Mouse (Mus musculus): ENCODE data around the gene Cox17. TPM values are rescaled to one million over a fixed set of nuclear protein-coding genes. Genes with fewer than 3 reads are reported as not detected.

Cox17 gene
- 224 and 350 TPM in 2 replicates for polyA plus RNA-seq (2015; fragmentation: Nextera tagmentation; extraction: Ambion mirVana)

GRCm38 (mm10) chr16:38346529-38347325, at the start of gene Cox17, which contains the start of gene Gm21987:
Gene Cox17, plus strand, starts transcription at chr16:38346991.
Gene Gm21987, plus strand, starts transcription at chr16:38347040.
- no peaks in the 10 kb centered on the region for H3K9me3 ChIP-seq (replicated peaks)
- peaks cover 44% of the 10 kb centered on the region for H3K4me1 ChIP-seq (replicated peaks)
- H3K4me3 ChIP-seq = peak within 1 kb of the TSS; percentile 85
- peak; percentile 85 for ATAC-seq (replicated peaks; ENCODE audit: insufficient number of reproducible peaks, insufficient read depth, low FRiP score, low read depth)
- H3K27me3 ChIP-seq = no peaks in the 10 kb centered on the region
- peaks cover 5% of the 10 kb centered on the region for H3K36me3 ChIP-seq
- peak within 1 kb of the TSS; percentile 97 for H3K27ac ChIP-seq
- WGBS = 2% methylated on average over 35 of the region's 35 CpGs
- H3K4me2 ChIP-seq = peak within 1 kb of the TSS; percentile 63
- peak within 1 kb of the TSS; percentile 91 for H3K9ac ChIP-seq

GRCm38 (mm10) chr16:38298410-38298809, 48.4 kb upstream of the Cox17 start:
- no peaks in the 10 kb centered on the region for H3K36me3 ChIP-seq
- H3K9me3 ChIP-seq (replicated peaks) = no peaks in the 10 kb centered on the region
- H3K4me1 ChIP-seq (replicated peaks) = peaks cover 2% of the 10 kb centered on the region; the same call in 1 of the 2 replicates
- H3K9ac ChIP-seq = no peak overlapping the region
- H3K27ac ChIP-seq = no peak overlapping the region
- H3K4me3 ChIP-seq = no peak overlapping the region
- H3K4me2 ChIP-seq = no peak overlapping the region
- H3K27me3 ChIP-seq = no peaks in the 10 kb centered on the region
- 80% methylated on average over 6 of the region's 6 CpGs for WGBS
- ATAC-seq (replicated peaks; ENCODE audit: insufficient number of reproducible peaks, insufficient read depth, low FRiP score, low read depth) = no peak

GRCm38 (mm10) chr16:38302367-38302766, 44.4 kb upstream of the Cox17 start:
- no peak overlapping the region for H3K27ac ChIP-seq
- H3K27me3 ChIP-seq = no peaks in the 10 kb centered on the region
- H3K9me3 ChIP-seq (replicated peaks) = no peaks in the 10 kb centered on the region
- no peaks in the 10 kb centered on the region for H3K36me3 ChIP-seq
- 84% methylated on average over 13 of the region's 13 CpGs for WGBS
- H3K4me3 ChIP-seq = no peak overlapping the region
- H3K4me1 ChIP-seq (replicated peaks) = no peaks in the 10 kb centered on the region; the same call in 1 of the 2 replicates
- no peak for ATAC-seq (replicated peaks; ENCODE audit: insufficient number of reproducible peaks, insufficient read depth, low FRiP score, low read depth)
- no peak overlapping the region for H3K4me2 ChIP-seq
- H3K9ac ChIP-seq = no peak overlapping the region

- Histone ChIP-seq H3K9ac (no peak overlapping the region), H3K4me3 (no peak overlapping the region), H3K4me2 (no peak overlapping the region), H3K36me3 (no peaks in the 10 kb centered on the region), H3K9me3 (replicated peaks) (no peaks in the 10 kb centered on the region), H3K27me3 (no peaks in the 10 kb centered on the region), H3K4me1 (replicated peaks) (no peaks in the 10 kb centered on the region; the same call in 1 of the 2 replicates), H3K27ac (no peak overlapping the region)
- ATAC-seq (replicated peaks; ENCODE audit: insufficient number of reproducible peaks, insufficient read depth, low FRiP score, low read depth) = no peak
- 56% methylated on average over 17 of the region's 17 CpGs for WGBS
Observed at GRCm38 (mm10) chr16:38304460-38305194, 42.2 kb upstream of the Cox17 start.

GRCm38 (mm10) chr16:38306571-38307220, 40.1 kb upstream of the Cox17 start:
- no peak overlapping the region for H3K4me2 ChIP-seq
- no peaks in the 10 kb centered on the region; the same call in 1 of the 2 replicates for H3K4me1 ChIP-seq (replicated peaks)
- no peaks in the 10 kb centered on the region for H3K9me3 ChIP-seq (replicated peaks)
- no peak overlapping the region for H3K4me3 ChIP-seq
- no peak for ATAC-seq (replicated peaks; ENCODE audit: insufficient number of reproducible peaks, insufficient read depth, low FRiP score, low read depth)
- H3K27me3 ChIP-seq = no peaks in the 10 kb centered on the region
- H3K36me3 ChIP-seq = no peaks in the 10 kb centered on the region
- H3K27ac ChIP-seq = no peak overlapping the region
- WGBS = 50% methylated on average over 18 of the region's 18 CpGs
- H3K9ac ChIP-seq = no peak overlapping the region

- Histone ChIP-seq H3K4me1 (replicated peaks) (no peaks in the 10 kb centered on the region; the same call in 1 of the 2 replicates), H3K27me3 (no peaks in the 10 kb centered on the region), H3K4me2 (no peak overlapping the region), H3K9me3 (replicated peaks) (no peaks in the 10 kb centered on the region), H3K9ac (no peak overlapping the region), H3K27ac (no peak overlapping the region), H3K36me3 (no peaks in the 10 kb centered on the region), H3K4me3 (no peak overlapping the region)
- no peak for ATAC-seq (replicated peaks; ENCODE audit: insufficient number of reproducible peaks, insufficient read depth, low FRiP score, low read depth)
- 58% methylated on average over 5 of the region's 5 CpGs for WGBS
Observed at GRCm38 (mm10) chr16:38307221-38307605, 39.6 kb upstream of the Cox17 start.

- Histone ChIP-seq H3K27ac (no peak overlapping the region), H3K27me3 (no peaks in the 10 kb centered on the region), H3K4me1 (replicated peaks) (no peaks in the 10 kb centered on the region; the same call in 1 of the 2 replicates), H3K4me2 (no peak overlapping the region), H3K9ac (no peak overlapping the region), H3K36me3 (no peaks in the 10 kb centered on the region), H3K9me3 (replicated peaks) (no peaks in the 10 kb centered on the region), H3K4me3 (no peak overlapping the region)
- ATAC-seq (replicated peaks; ENCODE audit: insufficient number of reproducible peaks, insufficient read depth, low FRiP score, low read depth) = no peak
- 66% methylated on average over 7 of the region's 7 CpGs for WGBS
Observed at GRCm38 (mm10) chr16:38307651-38308050, 39.1 kb upstream of the Cox17 start.

GRCm38 (mm10) chr16:38308195-38308594, 38.6 kb upstream of the Cox17 start:
- ATAC-seq (replicated peaks; ENCODE audit: insufficient number of reproducible peaks, insufficient read depth, low FRiP score, low read depth) = no peak
- WGBS = 83% methylated on average over 11 of the region's 11 CpGs
- no peaks in the 10 kb centered on the region for H3K36me3 ChIP-seq
- H3K4me3 ChIP-seq = no peak overlapping the region
- H3K4me1 ChIP-seq (replicated peaks) = no peaks in the 10 kb centered on the region; the same call in 1 of the 2 replicates
- no peaks in the 10 kb centered on the region for H3K9me3 ChIP-seq (replicated peaks)
- H3K4me2 ChIP-seq = no peak overlapping the region
- no peaks in the 10 kb centered on the region for H3K27me3 ChIP-seq
- no peak overlapping the region for H3K27ac ChIP-seq
- no peak overlapping the region for H3K9ac ChIP-seq

- Histone ChIP-seq H3K27ac (no peak overlapping the region), H3K9ac (no peak overlapping the region), H3K36me3 (no peaks in the 10 kb centered on the region), H3K27me3 (no peaks in the 10 kb centered on the region), H3K4me2 (no peak overlapping the region), H3K9me3 (replicated peaks) (no peaks in the 10 kb centered on the region), H3K4me1 (replicated peaks) (0 out of 2 replicates have a peak, but pooled peaks cover 2% of the 10 kb centered on the region), H3K4me3 (no peak overlapping the region)
- ATAC-seq (replicated peaks; ENCODE audit: insufficient number of reproducible peaks, insufficient read depth, low FRiP score, low read depth) = no peak
- 73% methylated on average over 9 of the region's 9 CpGs for WGBS
Observed at GRCm38 (mm10) chr16:38318492-38318891, 28.3 kb upstream of the Cox17 start.

- 81% methylated on average over 4 of the region's 4 CpGs for WGBS
- no peak overlapping the region for H3K9ac ChIP-seq
- no peaks in the 10 kb centered on the region for H3K9me3 ChIP-seq (replicated peaks)
- H3K4me3 ChIP-seq = no peak overlapping the region
- H3K27ac ChIP-seq = no peak overlapping the region
- no peak overlapping the region for H3K4me2 ChIP-seq
- ATAC-seq (replicated peaks; ENCODE audit: insufficient number of reproducible peaks, insufficient read depth, low FRiP score, low read depth) = no peak
- H3K36me3 ChIP-seq = no peaks in the 10 kb centered on the region
- no peaks in the 10 kb centered on the region for H3K27me3 ChIP-seq
- H3K4me1 ChIP-seq (replicated peaks) = 0 out of 2 replicates have a peak, but pooled peaks cover 2% of the 10 kb centered on the region
Observed at GRCm38 (mm10) chr16:38319087-38319486, 27.7 kb upstream of the Cox17 start.

- Histone ChIP-seq H3K27ac (no peak overlapping the region), H3K27me3 (no peaks in the 10 kb centered on the region), H3K36me3 (no peaks in the 10 kb centered on the region), H3K4me3 (no peak overlapping the region), H3K9me3 (replicated peaks) (no peaks in the 10 kb centered on the region), H3K4me2 (peak overlapping the region; percentile 45), H3K9ac (no peak overlapping the region), H3K4me1 (replicated peaks) (0 out of 2 replicates have a peak, but pooled peaks cover 2% of the 10 kb centered on the region)
- no peak for ATAC-seq (replicated peaks; ENCODE audit: insufficient number of reproducible peaks, insufficient read depth, low FRiP score, low read depth)
- 32% methylated on average over 17 of the region's 17 CpGs for WGBS
Observed at GRCm38 (mm10) chr16:38321452-38321935, 25.3 kb upstream of the Cox17 start.

Data from heart, embryonic 15.5 days (tissue).